Mouse (Mus musculus) mouse trophoblast stem cell (cell line): ENCODE measurements around the gene Gm21732.
"Not testable (repeated sequence)": the region's sequence is repeated elsewhere in the genome, so short reads cannot be mapped to it uniquely, and the experiment has no call there.

Source experiments
- in situ Hi-C, 2 experiments: fragments of 300-500 bp; cut with MseI, MboI; formaldehyde crosslinking; loops; 2 replicates in 1 of 2; 3 replicates in 1 of 2; pipeline ENCODE4 v1.15.1; 2025

The Gm21732 gene

DNA sequence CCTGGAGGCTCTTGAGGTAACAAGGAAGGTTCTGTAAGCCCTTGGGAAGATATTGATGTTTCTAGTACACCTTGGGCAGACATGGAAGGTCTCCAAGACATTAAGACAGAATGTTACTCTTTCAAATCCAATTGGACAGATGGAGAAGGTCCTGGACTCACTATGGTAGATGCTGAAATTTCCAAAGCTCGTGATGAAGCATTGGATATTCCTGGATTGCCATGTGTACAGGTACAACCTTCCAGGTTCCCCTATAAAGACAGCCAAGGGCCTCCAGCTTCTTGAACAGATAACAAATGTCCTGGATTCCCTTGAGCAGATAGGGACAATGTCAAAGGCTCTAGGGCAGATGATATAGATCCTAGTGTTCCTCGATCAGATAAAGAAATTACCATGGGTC lies at the start of gene Gm21732:
Gene Gm21732, minus strand, starts transcription at position 101 of the 400 bp plus-strand sequence.
- in situ Hi-C loops = not testable (repeated sequence)
